8 mouse cellular contexts compared by ENCODE assay signal in genomic region chr4:88302291-88302690, GRCm38 (mm10).
DNase-seq lines count a peak whose midpoint lies in the region; ATAC-seq and TF ChIP-seq lines count a peak whose summit lies in the region.

No protein-coding gene starts in this region.

- no peaks in the 10 kb centered on the region for H3K9me3 ChIP-seq in heart, embryonic 11.5 days (replicated peaks; ENCODE audit: control insufficient read depth, low read length)
- no peaks in the 10 kb centered on the region for H3K9me3 ChIP-seq in neural tube, embryonic 14.5 days (ENCODE audit: control insufficient read depth, low read length)
- H3K9me3 ChIP-seq in neural tube, embryonic 15.5 days (replicated peaks), result no peaks in the 10 kb centered on the region

- no peak overlapping the region for H3K9ac ChIP-seq in heart, adult 2 months (ENCODE audit: low read depth, low read length)
- no peak overlapping the region for H3K9ac ChIP-seq in heart, embryonic 11.5 days (ENCODE audit: low read depth, low read length)
- H3K9ac ChIP-seq in neural tube, embryonic 14.5 days (replicated peaks; ENCODE audit: low read depth, low read length), result no peak overlapping the region
- H3K9ac ChIP-seq in neural tube, embryonic 15.5 days (replicated peaks), result no peak overlapping the region

- intact Hi-C loops in heart, adult 2 months (cut with DNase I), result loop anchor here (1.0 to 5.0 kb wide), 3 partner anchors 267 to 933 kb away; no protein-coding TSS in a partner anchor

- peak; percentile 88 for TF ChIP-seq CTCF in heart, adult 2 months (IDR thresholded peaks at IDR 0.05)

- no peak overlapping the region for H3K27ac ChIP-seq in heart, adult 2 months
- no peak overlapping the region for H3K27ac ChIP-seq in heart, embryonic 11.5 days (ENCODE audit: low read depth, low read length)
- H3K27ac ChIP-seq in neural tube, embryonic 14.5 days (ENCODE audit: low read depth, low read length), result no peak overlapping the region
- no peak overlapping the region for H3K27ac ChIP-seq in neural tube, embryonic 15.5 days (replicated peaks)

- H3K4me1 ChIP-seq in heart, adult 2 months (ENCODE audit: control insufficient read depth, insufficient read depth, low read length), result no peaks in the 10 kb centered on the region; the same call in 1 of the 2 replicates
- H3K4me1 ChIP-seq in heart, embryonic 11.5 days (ENCODE audit: control insufficient read depth, insufficient read depth, low read length), result no peaks in the 10 kb centered on the region
- peaks cover 4% of the 10 kb centered on the region; the same call in 1 of the 2 replicates for H3K4me1 ChIP-seq in neural tube, embryonic 14.5 days (ENCODE audit: control insufficient read depth, insufficient read depth, low read length)
- peaks cover 3% of the 10 kb centered on the region for H3K4me1 ChIP-seq in neural tube, embryonic 15.5 days

- no peak for ATAC-seq in heart, embryonic 11.5 days (replicated peaks; ENCODE audit: insufficient number of reproducible peaks, low FRiP score, low TSS enrichment)
- ATAC-seq in neural tube, embryonic 14.5 days (ENCODE audit: low read depth), result 0 out of 2 replicates have a peak, but pooled peaks have one; percentile 39
- ATAC-seq in neural tube, embryonic 15.5 days (ENCODE audit: low FRiP score), result no peak; the same call in 1 of the 2 replicates

- no peak for TF ChIP-seq EP300 in heart, adult 2 months (IDR thresholded peaks at IDR 0.05; ENCODE audit: insufficient read depth, low read depth, low read length)

- H3K79me2 ChIP-seq in heart, adult 2 months (replicated peaks; ENCODE audit: control insufficient read depth, insufficient read depth, low read length), result no peaks in the 10 kb centered on the region

- no peak overlapping the region for H3K4me2 ChIP-seq in heart, embryonic 11.5 days
- no peak overlapping the region for H3K4me2 ChIP-seq in neural tube, embryonic 14.5 days (ENCODE audit: low read depth, low read length)
- H3K4me2 ChIP-seq in neural tube, embryonic 15.5 days, result no peak overlapping the region

- no peaks in the 10 kb centered on the region for H3K36me3 ChIP-seq in heart, adult 2 months (ENCODE audit: control insufficient read depth, insufficient read depth, low read length)
- no peaks in the 10 kb centered on the region for H3K36me3 ChIP-seq in heart, embryonic 11.5 days (ENCODE audit: control insufficient read depth, insufficient read depth, low read length)
- H3K36me3 ChIP-seq in neural tube, embryonic 14.5 days (ENCODE audit: control insufficient read depth, insufficient read depth, low read length), result no peaks in the 10 kb centered on the region
- H3K36me3 ChIP-seq in neural tube, embryonic 15.5 days, result no peaks in the 10 kb centered on the region

- H3K27me3 ChIP-seq in heart, adult 2 months (ENCODE audit: control insufficient read depth, insufficient read depth, low read length), result no peaks in the 10 kb centered on the region
- H3K27me3 ChIP-seq in heart, embryonic 11.5 days (ENCODE audit: control insufficient read depth, insufficient read depth, low read length), result no peaks in the 10 kb centered on the region
- no peaks in the 10 kb centered on the region for H3K27me3 ChIP-seq in neural tube, embryonic 14.5 days (ENCODE audit: control insufficient read depth, insufficient read depth, low read length)
- no peaks in the 10 kb centered on the region for H3K27me3 ChIP-seq in neural tube, embryonic 15.5 days (replicated peaks)

- no peak for TF ChIP-seq POLR2A in heart, adult 2 months (IDR thresholded peaks at IDR 0.05; ENCODE audit: insufficient read depth, low read depth, low read length)

- no peak overlapping the region for H3K4me3 ChIP-seq in heart, adult 2 months
- no peak overlapping the region for H3K4me3 ChIP-seq in heart, embryonic 11.5 days (ENCODE audit: low read depth, low read length)
- no peak overlapping the region for H3K4me3 ChIP-seq in neural tube, embryonic 14.5 days (ENCODE audit: low read depth, low read length)
- no peak overlapping the region for H3K4me3 ChIP-seq in neural tube, embryonic 15.5 days (replicated peaks)

- no peak for DNase-seq in heart, adult 2 months
- DNase-seq in cerebellum, postnatal 10 days, result peak; percentile 59 to 75
- DNase-seq in naive thymus-derived CD4-positive, alpha-beta T cell, adult 2 months (ENCODE audit: low read depth), result peak; percentile 46
- DNase-seq in c-Kit-positive CD71-positive TER-119-positive erythroid progenitor cells, embryonic 14.5 days (ENCODE audit: low spot score), result no peak
- no peak for DNase-seq in embryo, embryonic 9.5 days (ENCODE audit: extremely low spot score)

Comparison
In these comparisons a context has a peak if more than half of its experiments do, and no peak if none do; other contexts are left out.
1. DNase-seq: peak in cerebellum, postnatal 10 days (2 of 2) and naive thymus-derived CD4-positive, alpha-beta T cell, adult 2 months (single experiment); none in heart, adult 2 months (0 of 2), c-Kit-positive CD71-positive TER-119-positive erythroid progenitor cells, embryonic 14.5 days (single experiment) and embryo, embryonic 9.5 days (single experiment).